Mouse (Mus musculus): Measurements from ENCODE around the gene Abt1. TPM values are rescaled to one million over a fixed set of nuclear protein-coding genes. Genes with fewer than 3 reads are reported as not detected.

Abt1 gene
- polyA plus RNA-seq, 1 experiment from 2014 or later: 8.4 TPM

GRCm38 (mm10) chr13:23435676-23436075 is 12.0 kb upstream of the Abt1 start:
- Histone ChIP-seq H3K27me3 (replicated peaks; ENCODE audit: insufficient read depth, low read length) (no peaks in the 10 kb centered on the region), H3K9me3 (ENCODE audit: low read length) (no peaks in the 10 kb centered on the region), H3K9ac (replicated peaks; ENCODE audit: low read depth) (no peak overlapping the region), H3K4me3 (ENCODE audit: low read depth, low read length) (peak overlapping the region; percentile 31), H3K4me2 (replicated peaks; ENCODE audit: low read depth, low read length) (peak overlapping the region; percentile 48), H3K27ac (ENCODE audit: low read length) (no peak overlapping the region), H3K4me1 (ENCODE audit: insufficient read depth, low read depth, low read length) (peaks cover 4% of the 10 kb centered on the region; the same call in 1 of the 2 replicates), H3K36me3 (ENCODE audit: insufficient read depth, low read length) (no peaks in the 10 kb centered on the region)
- no peak for ATAC-seq
- TF ChIP-seq CTCF (IDR thresholded peaks at IDR 0.05): no peak
- TF ChIP-seq EP300 (IDR thresholded peaks at IDR 0.05): no peak
- DNase-seq (ENCODE audit: low spot score): peak; percentile 27
- WGBS: 2% methylated on average over 12 of the region's 12 CpGs

GRCm38 (mm10) chr13:23435241-23435640 is 11.6 kb upstream of the Abt1 start:
- 25% methylated on average over 4 of the region's 4 CpGs for WGBS
- H3K4me3 ChIP-seq (ENCODE audit: low read depth, low read length): no peak overlapping the region

GRCm38 (mm10) chr13:23434426-23434825 is 10.8 kb upstream of the Abt1 start:
- WGBS: 25% methylated on average over 7 of the region's 7 CpGs
- Histone ChIP-seq H3K9me3 (ENCODE audit: low read length) (no peaks in the 10 kb centered on the region), H3K4me1 (ENCODE audit: insufficient read depth, low read depth, low read length) (peaks cover 7% of the 10 kb centered on the region; the same call in 1 of the 2 replicates), H3K27me3 (replicated peaks; ENCODE audit: insufficient read depth, low read length) (no peaks in the 10 kb centered on the region), H3K9ac (replicated peaks; ENCODE audit: low read depth) (no peak overlapping the region), H3K4me3 (ENCODE audit: low read depth, low read length) (no peak overlapping the region), H3K4me2 (replicated peaks; ENCODE audit: low read depth, low read length) (no peak overlapping the region), H3K27ac (ENCODE audit: low read length) (no peak overlapping the region), H3K36me3 (ENCODE audit: insufficient read depth, low read length) (no peaks in the 10 kb centered on the region)
- TF ChIP-seq EP300 (IDR thresholded peaks at IDR 0.05) (no peak), CTCF (IDR thresholded peaks at IDR 0.05) (no peak)
- no peak for DNase-seq (ENCODE audit: low spot score)
- no peak for ATAC-seq

More at GRCm38 (mm10) chr13:23435241-23435640, 11.6 kb upstream of the Abt1 start:
- no peak for TF ChIP-seq EP300 (IDR thresholded peaks at IDR 0.05)
- TF ChIP-seq CTCF (IDR thresholded peaks at IDR 0.05): no peak
- Histone ChIP-seq H3K27ac (ENCODE audit: low read length) (no peak overlapping the region), H3K36me3 (ENCODE audit: insufficient read depth, low read length) (no peaks in the 10 kb centered on the region), H3K4me2 (replicated peaks; ENCODE audit: low read depth, low read length) (peak overlapping the region; percentile 48; the same call in 1 of the 2 replicates), H3K9ac (replicated peaks; ENCODE audit: low read depth) (no peak overlapping the region), H3K4me1 (ENCODE audit: insufficient read depth, low read depth, low read length) (peaks cover 4% of the 10 kb centered on the region; the same call in 1 of the 2 replicates), H3K9me3 (ENCODE audit: low read length) (no peaks in the 10 kb centered on the region), H3K27me3 (replicated peaks; ENCODE audit: insufficient read depth, low read length) (no peaks in the 10 kb centered on the region)
- DNase-seq (ENCODE audit: low spot score): no peak
- ATAC-seq: no peak

GRCm38 (mm10) chr13:23433801-23434200 is 10.1 kb upstream of the Abt1 start:
- Histone ChIP-seq H3K9me3 (ENCODE audit: low read length) (no peaks in the 10 kb centered on the region), H3K4me1 (ENCODE audit: insufficient read depth, low read depth, low read length) (peaks cover 7% of the 10 kb centered on the region; the same call in 1 of the 2 replicates), H3K9ac (replicated peaks; ENCODE audit: low read depth) (no peak overlapping the region), H3K4me3 (ENCODE audit: low read depth, low read length) (no peak overlapping the region), H3K4me2 (replicated peaks; ENCODE audit: low read depth, low read length) (no peak overlapping the region), H3K27ac (ENCODE audit: low read length) (no peak overlapping the region), H3K27me3 (replicated peaks; ENCODE audit: insufficient read depth, low read length) (no peaks in the 10 kb centered on the region), H3K36me3 (ENCODE audit: insufficient read depth, low read length) (no peaks in the 10 kb centered on the region)
- WGBS: 57% methylated on average over 5 of the region's 5 CpGs
- DNase-seq (ENCODE audit: low spot score) (no peak), ATAC-seq (no peak)
- TF ChIP-seq EP300 (IDR thresholded peaks at IDR 0.05): no peak
- no peak for TF ChIP-seq CTCF (IDR thresholded peaks at IDR 0.05)

- H3K4me3 ChIP-seq (ENCODE audit: low read depth, low read length): peak overlapping the region; percentile 50
- H3K36me3 ChIP-seq (ENCODE audit: insufficient read depth, low read length): no peaks in the 10 kb centered on the region
- WGBS: 5% methylated on average over 5 of the region's 5 CpGs
- H3K9me3 ChIP-seq (ENCODE audit: low read length): no peaks in the 10 kb centered on the region
- H3K9ac ChIP-seq (replicated peaks; ENCODE audit: low read depth): no peak overlapping the region
- no peaks in the 10 kb centered on the region for H3K27me3 ChIP-seq (replicated peaks; ENCODE audit: insufficient read depth, low read length)
- TF ChIP-seq EP300 (IDR thresholded peaks at IDR 0.05) (no peak), CTCF (IDR thresholded peaks at IDR 0.05) (no peak)
- peaks cover 7% of the 10 kb centered on the region; the same call in 1 of the 2 replicates for H3K4me1 ChIP-seq (ENCODE audit: insufficient read depth, low read depth, low read length)
- ATAC-seq (no peak), DNase-seq (ENCODE audit: low spot score) (no peak)
- peak overlapping the region; percentile 65 for H3K4me2 ChIP-seq (replicated peaks; ENCODE audit: low read depth, low read length)
- H3K27ac ChIP-seq (ENCODE audit: low read length): peak overlapping the region; percentile 91
Observed at GRCm38 (mm10) chr13:23433206-23433605, 9.5 kb upstream of the Abt1 start.

- DNase-seq (ENCODE audit: low spot score) (peak; percentile 99), ATAC-seq (peak; percentile 92)
- TF ChIP-seq EP300 (IDR thresholded peaks at IDR 0.05) (no peak; the same call in 1 of the 2 replicates), CTCF (IDR thresholded peaks at IDR 0.05) (peak; percentile 97)
- H3K27ac ChIP-seq (ENCODE audit: low read length): peak overlapping the region; percentile 91
- H3K4me2 ChIP-seq (replicated peaks; ENCODE audit: low read depth, low read length): peak overlapping the region; percentile 65
- H3K9ac ChIP-seq (replicated peaks; ENCODE audit: low read depth): 0 out of 2 replicates have a peak overlapping the region, but pooled peaks have one; percentile 37
- no peaks in the 10 kb centered on the region for H3K36me3 ChIP-seq (ENCODE audit: insufficient read depth, low read length)
- H3K4me1 ChIP-seq (ENCODE audit: insufficient read depth, low read depth, low read length): peaks cover 7% of the 10 kb centered on the region; the same call in 1 of the 2 replicates
- WGBS: under 1% methylated on average over 28 of the region's 28 CpGs
- H3K9me3 ChIP-seq (ENCODE audit: low read length): no peaks in the 10 kb centered on the region
- H3K4me3 ChIP-seq (ENCODE audit: low read depth, low read length): peak overlapping the region; percentile 50
- no peaks in the 10 kb centered on the region for H3K27me3 ChIP-seq (replicated peaks; ENCODE audit: insufficient read depth, low read length)
Observed at GRCm38 (mm10) chr13:23432562-23433201, 9.0 kb upstream of the Abt1 start.
